Mouse (Mus musculus) midbrain, postnatal 0 days (tissue): Measurements from ENCODE around the gene Lmcd1. TPM values are rescaled to one million over a fixed set of nuclear protein-coding genes. Genes with fewer than 3 reads are reported as not detected.

Experiments
- ATAC-seq: fragments of 200-750 bp; cut with Nextera tagmentation; 2 replicates; pipeline ENCODE4 v1.8.0; 2017; ENCODE audit warnings: moderate number of reproducible peaks, mild to moderate bottlenecking, moderate TSS enrichment, moderate library complexity; ENCODE audit not compliant: low FRiP score
- DNase-seq: peaks from one replicate; pipeline ENCODE4 v3.0.0-alpha.2; 2015; ENCODE audit warnings: low spot score
- H3K27ac ChIP-seq: fragments of 300-500 bp; sonication (generic); 2 replicates; pipeline ENCODE4 v1.5.1; 2014; ENCODE audit warnings: low read depth, mild to moderate bottlenecking, low read length, mixed read lengths
- H3K27me3 ChIP-seq: fragments of 300-500 bp; sonication (generic); 2 replicates; pipeline ENCODE4 v1.6.1; 2014; ENCODE audit warnings: low read length, control low read depth, mixed read lengths; ENCODE audit not compliant: insufficient read depth
- H3K36me3 ChIP-seq: fragments of 300-500 bp; sonication (generic); 2 replicates; pipeline ENCODE4 v1.6.1; 2014; ENCODE audit warnings: low read length, control low read depth, mixed read lengths; ENCODE audit not compliant: insufficient read depth
- H3K4me1 ChIP-seq: fragments of 300-500 bp; sonication (generic); 2 replicates; pipeline ENCODE4 v1.6.1; 2014; ENCODE audit warnings: mild to moderate bottlenecking, control low read depth, antibody characterized with exemption, low read length, mixed read lengths; ENCODE audit not compliant: insufficient read depth
- H3K4me2 ChIP-seq: fragments of 300-500 bp; sonication (generic); 2 replicates; pipeline ENCODE4 v1.6.1; 2014; ENCODE audit warnings: low read depth, mild to moderate bottlenecking, low read length, mixed read lengths; ENCODE audit not compliant: poor library complexity, severe bottlenecking
- H3K4me3 ChIP-seq: fragments of 300-500 bp; sonication (generic); 2 replicates; pipeline ENCODE4 v1.5.1; 2014; ENCODE audit warnings: low read depth, mild to moderate bottlenecking, low read length, moderate library complexity
- H3K9ac ChIP-seq: fragments of 300-500 bp; sonication (generic); replicated peaks from 2 replicates; pipeline ENCODE4 v1.6.1; 2014; ENCODE audit warnings: mild to moderate bottlenecking, low read length, moderate library complexity, mixed read lengths; ENCODE audit not compliant: poor library complexity, severe bottlenecking
- H3K9me3 ChIP-seq: fragments of 300-500 bp; sonication (generic); 2 replicates; pipeline ENCODE4 v1.6.1; 2016; ENCODE audit warnings: low read length, control low read depth
- CTCF ChIP-seq: IDR thresholded peaks from 2 replicates; pipeline ENCODE4 v1.5.1; 2016; ENCODE audit warnings: antibody characterized with exemption, mild to moderate bottlenecking
- WGBS: fragments of 180-500 bp; shearing (Covaris S2); extraction: QIAGEN DNeasy Blood & Tissue Kit; methylation state at CpG from one replicate; pipeline ENCODE4 v1.1.7; 2014; 5-methylcytosine and 5-hydroxymethylcytosine counted together
- polyA plus RNA-seq: library from polyadenylated mRNA; unstranded; fragments of >200 nt; fragmentation: Nextera tagmentation; extraction: Ambion mirVana; gene quantifications from 2 replicates; pipeline ENCODE4 v1.2.1, GENCODE M21; 2015
- total RNA-seq: library from RNA; depleted of rRNA; stranded (reverse); fragments of >200 nt; gene quantifications from 2 replicates; pipeline ENCODE4 v1.2.3, GENCODE M21; 2014

Lmcd1 gene
- total and polyA plus RNA-seq, 2 experiments from 2014 or later, result 6.3 to 9.5 TPM

DNA sequence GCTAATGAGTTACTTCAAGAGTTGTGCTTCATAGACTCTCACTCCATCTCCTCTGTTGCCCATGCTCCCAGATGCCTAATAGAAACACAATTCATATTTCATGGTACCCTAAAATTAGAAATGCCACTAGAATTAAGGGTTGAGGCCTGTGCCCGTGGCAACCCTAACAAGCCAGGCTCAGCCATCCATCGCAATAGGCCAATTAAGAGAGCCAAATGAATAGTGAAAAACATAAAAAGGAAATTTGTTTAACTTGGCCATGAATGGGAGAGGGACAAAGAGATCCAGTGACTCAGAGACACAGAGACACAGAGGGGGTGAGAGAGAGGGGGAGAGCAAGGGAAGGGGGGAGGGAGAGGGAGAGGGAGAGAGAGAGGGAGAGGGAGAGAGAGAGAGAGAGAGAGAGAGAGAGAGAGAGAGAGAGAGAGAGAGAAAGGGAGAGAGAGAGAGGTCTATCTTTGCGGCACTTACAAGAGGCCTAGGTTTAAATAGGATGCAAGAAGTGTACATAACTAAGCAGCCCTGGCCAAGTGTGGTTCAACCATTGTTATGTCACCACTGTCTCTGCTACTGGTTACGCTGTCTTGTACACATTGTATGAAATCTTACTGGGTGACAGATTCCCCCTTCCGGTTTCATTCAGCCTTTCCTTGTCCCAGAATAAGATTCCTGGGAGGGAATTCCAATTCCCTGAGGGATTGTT lies 57.1 kb downstream of the Lmcd1 start:
- Histone ChIP-seq H3K27me3 (no peaks in the 10 kb centered on the region), H3K9me3 (no peaks in the 10 kb centered on the region), H3K36me3 (no peaks in the 10 kb centered on the region), H3K27ac (no peak overlapping the region), H3K4me2 (no peak overlapping the region), H3K4me1 (no peaks in the 10 kb centered on the region), H3K4me3 (no peak overlapping the region), H3K9ac (no peak overlapping the region)
- no peak for TF ChIP-seq CTCF
- WGBS, result 77% methylated on average over 5 of the region's 5 CpGs
- DNase-seq, result no peak
- no peak for ATAC-seq

DNA sequence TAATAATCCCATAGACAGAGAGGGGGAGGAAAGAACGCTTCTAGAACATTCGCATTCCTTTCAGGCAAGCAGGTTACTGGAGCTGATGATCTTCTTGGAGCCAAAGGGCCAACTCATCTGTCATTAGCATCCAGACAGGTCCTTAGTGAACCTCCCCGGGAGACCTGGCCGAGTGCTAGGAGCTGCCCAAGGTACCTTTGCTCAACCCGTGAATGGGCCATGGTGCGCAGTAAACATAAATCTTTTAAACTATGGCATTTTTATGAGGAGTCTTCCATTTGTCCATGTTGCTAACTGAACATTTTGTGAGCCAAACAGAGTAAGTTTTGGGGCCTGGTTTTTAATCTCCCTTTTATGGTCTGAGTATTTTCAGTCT lies 57.7 kb downstream of the Lmcd1 start:
- WGBS, result 82% methylated on average over 6 of the region's 6 CpGs
- TF ChIP-seq CTCF, result no peak
- H3K27ac ChIP-seq, result no peak overlapping the region
- H3K4me3 ChIP-seq, result no peak overlapping the region
- H3K36me3 ChIP-seq, result no peaks in the 10 kb centered on the region
- no peak overlapping the region for H3K9ac ChIP-seq
- H3K4me2 ChIP-seq, result no peak overlapping the region
- H3K9me3 ChIP-seq, result no peaks in the 10 kb centered on the region
- H3K27me3 ChIP-seq, result no peaks in the 10 kb centered on the region
- no peaks in the 10 kb centered on the region for H3K4me1 ChIP-seq
- ATAC-seq (no peak), DNase-seq (no peak)

DNA sequence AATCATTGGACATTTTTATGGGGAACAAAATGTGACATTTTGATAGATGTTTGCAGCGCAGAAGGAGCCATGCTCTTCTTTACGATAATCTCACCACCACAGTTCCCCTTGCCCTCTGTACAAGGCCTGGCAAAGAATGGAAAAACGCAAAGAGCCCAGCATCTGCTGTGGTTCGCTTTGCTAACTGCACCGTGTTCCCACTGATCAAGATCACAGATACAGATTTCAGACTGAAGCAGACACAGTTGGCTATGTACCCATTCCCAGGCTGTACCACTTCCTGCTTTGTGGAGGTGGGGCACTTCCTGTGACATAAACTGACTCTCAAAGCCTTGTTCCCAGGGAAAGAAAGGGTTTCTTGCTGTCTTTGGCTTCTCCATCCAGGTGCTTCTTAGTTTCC lies 60.4 kb downstream of the Lmcd1 start:
- ATAC-seq, result no peak
- Histone ChIP-seq H3K4me2 (no peak overlapping the region), H3K27ac (no peak overlapping the region), H3K4me3 (no peak overlapping the region), H3K4me1 (no peaks in the 10 kb centered on the region), H3K9me3 (no peaks in the 10 kb centered on the region), H3K27me3 (no peaks in the 10 kb centered on the region), H3K36me3 (no peaks in the 10 kb centered on the region), H3K9ac (no peak overlapping the region)
- no peak for TF ChIP-seq CTCF
- DNase-seq, result no peak
- WGBS, result 87% methylated on average over 5 of the region's 5 CpGs

DNA sequence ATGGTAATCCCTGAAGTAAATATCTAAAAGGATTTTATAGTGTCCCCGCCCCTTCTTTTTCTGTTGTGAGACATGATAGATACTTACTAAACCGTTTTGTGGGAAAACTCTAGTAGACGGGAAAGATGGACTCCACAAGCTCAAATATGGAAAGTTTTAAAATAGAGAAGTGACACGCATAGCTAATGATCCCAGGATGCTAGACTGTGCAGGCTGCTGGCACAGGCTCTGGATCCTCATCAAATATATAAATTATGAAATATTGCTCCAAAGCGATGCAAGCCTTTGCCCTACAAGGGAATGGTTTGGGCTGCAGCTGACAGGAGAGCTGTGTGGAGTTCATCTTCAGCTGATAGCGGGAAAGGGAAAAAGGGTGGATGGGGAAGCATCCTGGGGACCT lies 64.1 kb downstream of the Lmcd1 start:
- DNase-seq (no peak), ATAC-seq (no peak)
- no peak overlapping the region for H3K9ac ChIP-seq
- no peaks in the 10 kb centered on the region for H3K4me1 ChIP-seq
- no peak for TF ChIP-seq CTCF
- no peaks in the 10 kb centered on the region for H3K27me3 ChIP-seq
- H3K27ac ChIP-seq, result no peak overlapping the region
- H3K9me3 ChIP-seq, result no peaks in the 10 kb centered on the region
- H3K4me2 ChIP-seq, result no peak overlapping the region
- H3K4me3 ChIP-seq, result no peak overlapping the region
- 86% methylated on average over 6 of the region's 6 CpGs for WGBS
- H3K36me3 ChIP-seq, result no peaks in the 10 kb centered on the region

DNA sequence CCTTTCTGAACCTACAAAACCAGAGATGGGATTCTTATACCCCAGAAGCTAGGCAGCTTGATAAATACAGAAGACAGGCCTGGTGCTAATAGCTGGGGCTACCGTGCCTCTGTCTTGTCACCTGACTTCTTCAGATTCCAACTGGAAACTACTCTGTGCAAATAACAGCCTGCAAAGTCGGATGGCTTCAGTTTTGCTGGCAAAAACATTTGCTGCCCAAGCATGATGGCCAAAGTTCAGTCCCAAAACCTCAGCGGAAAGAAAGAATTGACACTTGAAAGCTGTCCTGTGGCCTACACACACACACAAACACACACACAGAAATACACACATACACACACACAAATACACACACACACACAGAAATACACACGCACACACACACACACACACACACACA lies 65.5 kb downstream of the Lmcd1 start:
- no peak overlapping the region for H3K9ac ChIP-seq
- 84% methylated on average over 4 of the region's 4 CpGs for WGBS
- H3K36me3 ChIP-seq, result no peaks in the 10 kb centered on the region
- H3K4me1 ChIP-seq, result no peaks in the 10 kb centered on the region
- DNase-seq (no peak), ATAC-seq (no peak)
- H3K9me3 ChIP-seq, result no peaks in the 10 kb centered on the region
- no peak overlapping the region for H3K4me3 ChIP-seq
- no peak for TF ChIP-seq CTCF
- H3K4me2 ChIP-seq, result no peak overlapping the region
- no peak overlapping the region for H3K27ac ChIP-seq
- H3K27me3 ChIP-seq, result no peaks in the 10 kb centered on the region

DNA sequence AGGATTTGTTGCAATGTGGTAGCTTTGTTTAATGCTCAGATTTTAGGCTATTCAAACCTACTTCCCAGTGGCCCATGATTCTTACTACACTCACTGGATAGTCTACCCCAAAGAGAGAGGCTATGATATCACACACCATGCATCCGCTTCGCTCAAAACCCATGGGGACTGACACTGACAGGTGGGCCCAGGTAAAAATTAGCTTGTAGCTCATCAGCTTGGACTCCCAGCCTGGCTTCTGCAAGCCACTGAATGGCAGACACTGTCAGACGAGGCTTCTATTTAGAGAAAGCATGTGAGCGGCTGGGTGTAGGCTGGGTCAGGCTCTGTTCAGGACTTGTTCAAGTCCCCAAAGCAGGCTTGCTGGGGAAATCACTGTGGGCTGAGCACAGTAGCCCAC lies 76.9 kb downstream of the Lmcd1 start:
- H3K9ac ChIP-seq, result no peak overlapping the region
- TF ChIP-seq CTCF, result no peak

More for the DNA sequence above, 76.9 kb downstream of the Lmcd1 start:
- no peak overlapping the region for H3K27ac ChIP-seq
- H3K4me2 ChIP-seq, result no peak overlapping the region
- ATAC-seq, result no peak
- no peaks in the 10 kb centered on the region for H3K4me1 ChIP-seq
- H3K27me3 ChIP-seq, result no peaks in the 10 kb centered on the region
- DNase-seq, result no peak
- H3K36me3 ChIP-seq, result no peaks in the 10 kb centered on the region
- H3K9me3 ChIP-seq, result no peaks in the 10 kb centered on the region
- 88% methylated on average over 4 of the region's 4 CpGs for WGBS
- H3K4me3 ChIP-seq, result no peak overlapping the region
